Mouse (Mus musculus) adrenal gland, adult 8-10 months (tissue): ENCODE measurements around the gene Rmdn2. TPM values are rescaled to one million over a fixed set of nuclear protein-coding genes. Genes with fewer than 3 reads are reported as not detected.

ENCODE experiments used
- total RNA-seq, 4 experiments: library from RNA; stranded (reverse); gene quantifications; 2 replicates each; pipeline ENCODE4 v1.2.4; 2022

Gene Rmdn2
- total RNA-seq, 4 experiments from 2014 or later: 347 to 537 (median 455) TPM

Other genes starting within 250 kb of the Rmdn2 start
- 10 to 100 TPM; 35.6 to 48.3 (median 38.9) TPM for gene Cyp1b1, start 103.2 kb downstream of the Rmdn2 start, total RNA-seq